Mouse (Mus musculus) lung, postnatal 0 days (tissue): ENCODE results near the gene Rgs6. TPM values are rescaled to one million over a fixed set of nuclear protein-coding genes. Genes with fewer than 3 reads are reported as not detected.

Source experiments
- ATAC-seq: fragments of 200-750 bp; cut with Nextera tagmentation; 2 replicates; pipeline ENCODE4 v1.8.0; 2017; ENCODE audit warnings: moderate library complexity
- DNase-seq: peaks from one replicate; pipeline ENCODE4 v3.0.0-alpha.2; 2016; ENCODE audit warnings: low spot score
- H3K27ac ChIP-seq: fragments of 300-500 bp; sonication (generic); 2 replicates; pipeline ENCODE4 v1.5.1; 2014; ENCODE audit warnings: antibody characterized with exemption, mild to moderate bottlenecking, low read length, mixed read lengths
- H3K27me3 ChIP-seq: fragments of 300-500 bp; sonication (generic); replicated peaks from 2 replicates; pipeline ENCODE4 v1.6.1; 2014; ENCODE audit warnings: low read length, mixed read lengths; ENCODE audit not compliant: insufficient read depth
- H3K36me3 ChIP-seq: fragments of 300-500 bp; sonication (generic); 2 replicates; pipeline ENCODE4 v1.6.1; 2014; ENCODE audit warnings: low read length, mixed read lengths; ENCODE audit not compliant: insufficient read depth
- H3K4me1 ChIP-seq: fragments of 300-500 bp; sonication (generic); 2 replicates; pipeline ENCODE4 v1.6.1; 2014; ENCODE audit warnings: antibody characterized with exemption, low read depth, low read length, mixed read lengths; ENCODE audit not compliant: insufficient read depth
- H3K4me2 ChIP-seq: fragments of 300-500 bp; sonication (generic); replicated peaks from 2 replicates; pipeline ENCODE4 v1.6.1; 2014; ENCODE audit warnings: low read depth, mild to moderate bottlenecking, low read length, moderate library complexity, mixed read lengths
- H3K4me3 ChIP-seq: fragments of 300-500 bp; sonication (generic); 2 replicates; pipeline ENCODE4 v1.5.1; 2014; ENCODE audit warnings: low read depth, low read length
- H3K9ac ChIP-seq: fragments of 300-500 bp; sonication (generic); replicated peaks from 2 replicates; pipeline ENCODE4 v1.6.1; 2014; ENCODE audit warnings: low read depth, mild to moderate bottlenecking
- H3K9me3 ChIP-seq: fragments of 300-500 bp; sonication (generic); 2 replicates; pipeline ENCODE4 v1.6.1; 2016; ENCODE audit warnings: low read length, mixed read lengths
- CTCF ChIP-seq: IDR thresholded peaks from 2 replicates; pipeline ENCODE4 v1.5.1; 2016; ENCODE audit warnings: antibody characterized with exemption, mild to moderate bottlenecking
- EP300 ChIP-seq: IDR thresholded peaks from 2 replicates; pipeline ENCODE4 v1.6.1; 2016; ENCODE audit warnings: antibody characterized with exemption, mild to moderate bottlenecking, control low read depth
- WGBS: fragments of 180-500 bp; shearing (Covaris S2); extraction: QIAGEN DNeasy Blood & Tissue Kit; methylation state at CpG from one replicate; pipeline ENCODE4 v1.1.7; 2014; 5-methylcytosine and 5-hydroxymethylcytosine counted together
- polyA plus RNA-seq: library from polyadenylated mRNA; unstranded; fragments of >200 nt; fragmentation: Nextera tagmentation; extraction: Ambion mirVana; gene quantifications from 2 replicates; pipeline ENCODE4 v1.2.1, GENCODE M21; 2015

Gene Rgs6
- polyA plus RNA-seq, 1 experiment from 2014 or later = 2.6 TPM

- 53% methylated on average over 4 of the region's 4 CpGs for WGBS
- ATAC-seq = no peak
Observed at GRCm38 (mm10) chr12:82670201-82670737, 82.2 kb downstream of the Rgs6 start.

GRCm38 (mm10) chr12:82671591-82671990 is 83.5 kb downstream of the Rgs6 start:
- no peaks in the 10 kb centered on the region for H3K4me1 ChIP-seq
- no peak overlapping the region for H3K4me3 ChIP-seq
- ATAC-seq (no peak), DNase-seq (no peak)
- 84% methylated on average over 5 of the region's 5 CpGs for WGBS
- TF ChIP-seq CTCF (no peak), EP300 (no peak)
- no peak overlapping the region for H3K4me2 ChIP-seq
- H3K9me3 ChIP-seq = no peaks in the 10 kb centered on the region
- H3K9ac ChIP-seq = no peak overlapping the region
- no peak overlapping the region for H3K27ac ChIP-seq
- H3K36me3 ChIP-seq = no peaks in the 10 kb centered on the region
- H3K27me3 ChIP-seq = no peaks in the 10 kb centered on the region

More at GRCm38 (mm10) chr12:82670201-82670737, 82.2 kb downstream of the Rgs6 start:
- no peak overlapping the region for H3K4me2 ChIP-seq
- H3K36me3 ChIP-seq = no peaks in the 10 kb centered on the region
- H3K9me3 ChIP-seq = no peaks in the 10 kb centered on the region
- TF ChIP-seq EP300 (no peak), CTCF (no peak)
- no peaks in the 10 kb centered on the region for H3K4me1 ChIP-seq
- H3K9ac ChIP-seq = no peak overlapping the region
- no peak overlapping the region for H3K4me3 ChIP-seq
- DNase-seq = no peak
- H3K27ac ChIP-seq = no peak overlapping the region
- no peaks in the 10 kb centered on the region for H3K27me3 ChIP-seq

- no peak overlapping the region for H3K9ac ChIP-seq
- no peak for DNase-seq
- WGBS = 59% methylated on average over 4 of the region's 4 CpGs
- no peaks in the 10 kb centered on the region for H3K4me1 ChIP-seq
- H3K4me2 ChIP-seq = no peak overlapping the region
- no peaks in the 10 kb centered on the region for H3K9me3 ChIP-seq
- ATAC-seq = no peak
- no peaks in the 10 kb centered on the region for H3K36me3 ChIP-seq
- TF ChIP-seq EP300 (no peak), CTCF (no peak)
- H3K4me3 ChIP-seq = no peak overlapping the region
- no peaks in the 10 kb centered on the region for H3K27me3 ChIP-seq
- no peak overlapping the region for H3K27ac ChIP-seq
Observed at GRCm38 (mm10) chr12:82675137-82675536, 87.0 kb downstream of the Rgs6 start.

GRCm38 (mm10) chr12:82687015-82687414 is 98.9 kb downstream of the Rgs6 start:
- Histone ChIP-seq H3K4me3 (no peak overlapping the region), H3K27me3 (no peaks in the 10 kb centered on the region), H3K36me3 (no peaks in the 10 kb centered on the region), H3K9me3 (no peaks in the 10 kb centered on the region), H3K4me2 (no peak overlapping the region), H3K27ac (no peak overlapping the region), H3K4me1 (no peaks in the 10 kb centered on the region), H3K9ac (no peak overlapping the region)
- DNase-seq = no peak
- 86% methylated on average over 2 of the region's 2 CpGs for WGBS
- TF ChIP-seq EP300 (no peak), CTCF (no peak)
- ATAC-seq = no peak

- no peak for ATAC-seq
- Histone ChIP-seq H3K4me2 (no peak overlapping the region), H3K9me3 (no peaks in the 10 kb centered on the region), H3K27ac (no peak overlapping the region), H3K4me3 (no peak overlapping the region), H3K36me3 (no peaks in the 10 kb centered on the region), H3K27me3 (no peaks in the 10 kb centered on the region), H3K9ac (no peak overlapping the region), H3K4me1 (peaks cover 3% of the 10 kb centered on the region; the same call in 1 of the 2 replicates)
- no peak for TF ChIP-seq CTCF
- no peak for TF ChIP-seq EP300
- DNase-seq = peak; percentile 16
- WGBS = 59% methylated on average over 12 of the region's 12 CpGs
Observed at GRCm38 (mm10) chr12:82698886-82699527, 110.9 kb downstream of the Rgs6 start.

GRCm38 (mm10) chr12:82699528-82699905 is 111.4 kb downstream of the Rgs6 start:
- Histone ChIP-seq H3K9ac (no peak overlapping the region), H3K4me1 (peaks cover 3% of the 10 kb centered on the region; the same call in 1 of the 2 replicates), H3K36me3 (no peaks in the 10 kb centered on the region), H3K27me3 (no peaks in the 10 kb centered on the region), H3K27ac (no peak overlapping the region), H3K9me3 (no peaks in the 10 kb centered on the region), H3K4me3 (no peak overlapping the region), H3K4me2 (no peak overlapping the region)
- TF ChIP-seq EP300 = no peak
- TF ChIP-seq CTCF = no peak
- 60% methylated on average over 3 of the region's 3 CpGs for WGBS
- DNase-seq (no peak), ATAC-seq (no peak)
